Mouse (Mus musculus) testis, adult 2 months (tissue): Measurements from ENCODE around the gene Cnpy2.

Source experiments
- CTCF ChIP-seq: fragments of 200-500 bp; IDR thresholded peaks from 2 replicates; pipeline ENCODE4 v1.5.1; 2012; ENCODE audit warnings: low read depth, mild to moderate bottlenecking, inconsistent platforms, low read length, moderate library complexity; ENCODE audit not compliant: control insufficient read depth, insufficient read depth, insufficient replicate concordance
- POLR2A ChIP-seq: fragments of 200-500 bp; IDR thresholded peaks from 2 replicates; pipeline ENCODE4 v1.6.1; 2012; ENCODE audit warnings: low read depth, mild to moderate bottlenecking, inconsistent platforms, low read length, moderate library complexity; ENCODE audit not compliant: control insufficient read depth

- TF ChIP-seq POLR2A (no peak), CTCF (no peak)
These were observed 11.4 kb upstream of the Cnpy2 start for GRCm38 (mm10) chr10:128310902-128311301.
